Mouse (Mus musculus): ENCODE results near the gene Loxl1.

GRCm38 (mm10) chr9:58353224-58353623 is 40.2 kb upstream of the Loxl1 start:
- TF ChIP-seq CTCF (IDR thresholded peaks at IDR 0.05; ENCODE audit: control insufficient read depth, insufficient read depth, low read length) (no peak), POLR2A (IDR thresholded peaks at IDR 0.05; ENCODE audit: borderline replicate concordance, control insufficient read depth, low read depth, low read length) (no peak)

Measured in bone marrow, adult 2 months (tissue).